Mouse (Mus musculus) right cerebral cortex, postnatal 10 days (tissue): Measurements from ENCODE around the gene Entr1.
"Not testable (repeated sequence)": the region's sequence is repeated elsewhere in the genome, so short reads cannot be mapped to it uniquely, and the experiment has no call there.

Experiments
- DNase-seq, 2 experiments: peaks; one replicate each; pipeline ENCODE4 v3.0.0; 2021; ENCODE audit warnings: low spot score in 2 of 2

Gene Entr1

GRCm38 (mm10) chr2:26387713-26388112, 1.4 kb downstream of the Entr1 start:
- no peak for DNase-seq

- not testable (repeated sequence) for DNase-seq
These were observed 8.2 kb downstream of the Entr1 start for GRCm38 (mm10) chr2:26380871-26381270.

DNA sequence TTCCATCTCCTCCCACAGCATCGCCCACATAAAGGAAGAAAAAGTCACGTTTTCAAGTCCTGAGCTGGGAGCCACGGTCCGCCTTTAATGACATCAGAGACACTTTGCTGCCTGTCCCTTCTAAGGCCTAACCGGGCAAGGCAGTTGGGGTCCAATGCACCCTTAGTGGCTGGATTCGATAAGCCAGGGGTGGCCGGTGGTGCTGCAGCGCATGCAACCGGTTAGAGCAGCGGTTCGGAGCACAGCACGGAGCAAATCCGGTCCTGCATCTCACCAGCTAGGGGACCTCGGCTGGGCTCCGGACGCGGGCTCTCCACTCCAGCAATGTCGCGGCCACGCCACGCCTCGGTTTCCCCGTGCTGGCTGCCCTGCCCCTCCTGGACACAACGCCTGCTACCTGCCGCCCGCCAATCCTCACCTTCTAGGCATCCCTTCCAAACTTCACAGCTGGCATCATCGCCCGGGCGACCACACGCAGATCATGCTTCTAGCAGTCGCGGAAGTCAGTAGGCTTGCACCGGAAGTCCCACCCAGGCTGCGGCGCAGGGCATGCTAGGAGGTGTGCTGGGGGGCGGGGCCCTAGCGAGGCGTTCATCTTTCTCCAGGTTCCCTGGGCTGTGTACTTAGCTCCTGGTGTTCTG, 8.9 kb downstream of the Entr1 start, which contains the start of gene Snapc4:
Gene Snapc4, minus strand, starts transcription at position 523 of the 641 bp plus-strand sequence.
- peak; percentile 91 to 92 for DNase-seq

GRCm38 (mm10) chr2:26372396-26372795, 16.7 kb downstream of the Entr1 start:
- DNase-seq, result no peak

DNA sequence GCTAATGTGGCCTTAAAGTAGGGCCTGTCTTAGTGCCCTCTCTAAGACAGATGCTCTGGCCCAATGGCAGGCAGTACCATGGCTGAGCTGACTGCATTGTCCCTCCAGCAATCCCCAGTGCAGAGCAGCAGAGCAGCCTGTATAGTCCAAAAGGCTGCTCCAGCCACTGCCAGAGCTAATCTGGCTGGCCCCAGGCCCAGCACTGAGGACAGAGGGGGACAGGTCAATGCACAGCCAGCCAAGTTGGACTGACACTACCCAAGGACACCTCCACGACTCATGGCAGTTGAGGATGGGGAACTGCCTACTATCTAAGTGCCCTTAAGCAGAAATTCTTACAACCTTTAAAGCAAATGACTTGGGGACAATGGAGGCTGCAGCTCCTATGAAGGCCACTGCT, 20.5 kb downstream of the Entr1 start:
- no peak for DNase-seq

- no peak for DNase-seq
These were observed 21.2 kb downstream of the Entr1 start for GRCm38 (mm10) chr2:26367911-26368310.

DNA sequence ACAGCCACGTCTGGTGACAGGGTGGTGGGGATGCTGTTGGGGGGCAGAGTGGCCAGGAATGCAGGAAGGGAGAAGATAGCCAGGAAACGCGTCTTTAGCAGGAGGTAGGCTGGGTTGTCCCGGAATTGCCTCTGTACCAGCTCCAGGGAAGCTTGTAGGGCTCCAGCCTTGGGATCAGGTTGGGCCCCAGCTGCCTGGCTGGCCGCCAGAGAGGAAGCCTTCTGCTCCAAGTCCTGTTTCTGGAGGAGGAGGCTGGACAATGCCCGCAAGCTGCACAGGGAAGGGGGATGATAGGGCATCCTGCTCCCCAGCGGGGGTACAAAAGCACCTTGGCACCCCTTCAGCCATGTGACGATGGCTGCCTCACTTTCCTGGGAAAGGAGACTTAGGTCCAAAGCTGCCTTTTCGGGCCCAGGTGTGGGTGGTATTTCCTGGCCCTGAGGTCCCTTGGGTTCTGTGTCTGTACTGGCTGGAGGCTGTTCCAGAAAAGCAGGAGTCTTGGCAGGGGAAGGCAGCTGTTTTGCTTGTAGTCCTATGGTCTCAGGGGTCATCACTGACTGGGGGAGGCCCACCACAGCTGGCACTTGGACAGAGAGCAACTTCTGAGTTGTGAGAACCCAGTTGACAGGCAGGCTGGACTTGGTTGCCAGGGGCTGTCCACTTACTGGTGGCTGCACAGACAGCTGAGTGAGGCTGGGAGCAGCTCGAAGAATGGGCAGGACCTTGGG, 24.2 kb downstream of the Entr1 start:
- peak; percentile 65 to 71 for DNase-seq

DNA sequence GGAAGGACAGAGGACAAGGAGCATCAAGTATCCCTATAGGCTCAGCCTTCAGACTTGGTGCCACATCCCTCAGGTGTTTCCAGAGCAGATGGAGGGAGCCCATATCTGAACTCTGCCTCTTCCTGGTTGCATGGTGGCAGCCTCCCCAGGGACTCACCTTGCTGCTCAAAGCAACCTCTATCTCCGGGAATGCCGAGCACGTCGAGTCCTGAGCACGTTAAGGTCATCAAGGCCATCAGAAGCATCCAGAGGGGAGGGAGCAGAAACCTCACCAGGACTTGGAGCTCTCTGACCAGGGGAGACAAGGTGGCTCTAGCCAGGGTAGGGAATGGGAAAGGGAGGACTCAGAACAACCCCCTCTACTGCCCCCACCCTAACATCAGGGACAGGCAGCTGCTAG, 25.6 kb downstream of the Entr1 start:
- DNase-seq, result no peak

DNA sequence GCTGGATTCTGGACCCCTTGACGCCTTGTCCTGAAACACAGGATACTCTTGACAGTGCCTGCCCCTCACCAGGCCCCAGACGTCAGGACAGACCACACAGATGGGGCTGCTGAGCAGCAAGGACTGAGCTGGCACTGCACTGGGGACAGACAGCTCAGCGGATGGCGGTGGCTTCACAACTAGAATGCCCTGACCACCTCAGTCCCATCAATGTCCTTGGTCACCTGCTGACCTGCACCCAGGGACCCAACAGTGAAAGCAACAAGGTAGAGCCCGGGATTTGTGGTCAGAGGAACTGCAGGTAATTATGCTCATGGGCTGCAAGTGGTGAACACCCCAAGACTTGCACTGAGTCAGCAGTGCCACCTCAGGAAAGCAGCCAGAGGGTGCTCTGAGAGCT, 26.1 kb downstream of the Entr1 start:
- DNase-seq, result no peak

DNA sequence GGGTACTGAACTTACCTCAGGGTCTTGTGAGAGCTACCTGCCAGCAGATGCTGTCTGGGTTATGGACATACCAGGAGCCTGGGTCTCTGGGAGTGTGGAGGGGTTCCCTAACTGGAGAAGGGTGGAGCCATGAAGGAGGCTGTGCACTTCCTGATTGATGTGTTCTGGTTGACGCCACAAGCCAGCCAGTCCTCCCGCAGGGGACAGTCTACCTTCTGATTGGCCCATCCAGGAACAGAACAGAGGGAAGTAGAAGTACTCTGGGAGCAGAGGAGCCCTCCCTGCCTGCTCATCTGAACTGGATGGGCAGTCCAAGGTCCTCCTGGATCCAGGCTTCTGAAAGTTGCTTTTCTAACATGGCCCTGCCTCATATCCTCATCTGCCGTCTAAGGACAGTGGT, 28.3 kb downstream of the Entr1 start, which contains the start of gene Card9:
Gene Card9, minus strand, starts transcription at position 147 of the 400 bp plus-strand sequence.
- DNase-seq, result peak in 1 of 2 experiments; percentile 43

- DNase-seq, result peak in 1 of 2 experiments; percentile 60
These were observed 29.1 kb downstream of the Entr1 start for GRCm38 (mm10) chr2:26359983-26360382.

GRCm38 (mm10) chr2:26358667-26359320, 30.3 kb downstream of the Entr1 start:
- peak in 1 of 2 experiments; percentile 37 for DNase-seq

DNA sequence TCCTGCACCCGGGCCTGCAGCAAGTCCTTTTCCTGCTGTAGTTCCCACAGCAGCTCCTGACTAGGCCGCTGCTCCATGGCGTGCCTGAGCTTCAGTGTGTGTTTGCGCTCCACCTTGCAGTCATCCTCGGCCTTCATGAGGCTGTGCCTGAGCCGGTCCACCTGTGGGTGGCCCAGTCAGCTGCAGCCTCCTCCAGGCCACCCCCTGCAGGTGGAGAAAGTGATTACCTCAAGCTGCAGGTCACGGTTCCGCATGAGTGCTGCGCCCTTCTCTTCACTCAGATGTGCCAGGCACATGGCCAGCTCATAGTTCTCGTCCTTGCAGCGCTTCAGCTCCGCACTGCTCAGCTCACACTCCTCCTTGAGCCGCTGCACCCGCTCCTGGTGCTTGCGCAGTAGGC, 31.6 kb downstream of the Entr1 start:
- DNase-seq, result no peak

- no peak for DNase-seq
These were observed 32.4 kb downstream of the Entr1 start for GRCm38 (mm10) chr2:26356678-26357077.

DNA sequence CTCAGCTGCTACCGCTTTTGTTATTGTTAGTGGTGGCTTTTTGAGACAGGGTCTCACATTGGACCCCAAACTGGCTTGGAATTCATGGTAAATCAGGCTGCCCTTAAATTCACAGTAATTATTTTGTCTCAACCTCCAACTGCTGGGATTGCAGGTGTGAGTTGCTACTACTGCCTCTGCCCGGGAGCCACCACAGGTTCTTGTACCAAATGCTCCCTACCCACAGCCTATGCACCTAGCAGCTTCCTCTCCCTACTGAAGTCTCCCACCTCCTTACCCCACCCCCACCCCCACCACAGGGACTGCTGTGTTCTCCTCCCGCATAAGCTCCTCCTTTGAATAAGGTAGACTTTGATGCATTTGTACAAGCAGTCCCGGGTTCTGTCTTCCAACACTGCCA, 32.9 kb downstream of the Entr1 start:
- DNase-seq, result no peak

DNA sequence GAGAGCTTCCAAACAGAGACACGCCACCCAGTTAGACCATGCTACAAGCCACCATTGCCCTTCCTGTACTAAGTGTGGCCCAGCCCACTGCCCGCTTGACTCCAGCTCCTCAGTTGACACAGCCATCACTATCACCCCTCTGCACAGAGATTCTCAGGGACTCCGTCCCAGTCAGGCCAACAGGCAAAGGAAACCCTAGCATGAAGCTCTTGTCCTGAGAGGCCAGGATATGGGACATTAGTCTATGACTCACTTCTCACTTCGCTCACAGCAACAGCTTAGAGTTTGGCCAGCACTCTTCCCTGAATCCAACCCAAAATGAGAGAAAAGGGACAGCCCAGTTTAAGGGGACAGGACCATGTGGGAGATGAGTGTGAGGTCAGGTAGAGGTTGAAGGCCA, 34.7 kb downstream of the Entr1 start:
- DNase-seq, result no peak

DNA sequence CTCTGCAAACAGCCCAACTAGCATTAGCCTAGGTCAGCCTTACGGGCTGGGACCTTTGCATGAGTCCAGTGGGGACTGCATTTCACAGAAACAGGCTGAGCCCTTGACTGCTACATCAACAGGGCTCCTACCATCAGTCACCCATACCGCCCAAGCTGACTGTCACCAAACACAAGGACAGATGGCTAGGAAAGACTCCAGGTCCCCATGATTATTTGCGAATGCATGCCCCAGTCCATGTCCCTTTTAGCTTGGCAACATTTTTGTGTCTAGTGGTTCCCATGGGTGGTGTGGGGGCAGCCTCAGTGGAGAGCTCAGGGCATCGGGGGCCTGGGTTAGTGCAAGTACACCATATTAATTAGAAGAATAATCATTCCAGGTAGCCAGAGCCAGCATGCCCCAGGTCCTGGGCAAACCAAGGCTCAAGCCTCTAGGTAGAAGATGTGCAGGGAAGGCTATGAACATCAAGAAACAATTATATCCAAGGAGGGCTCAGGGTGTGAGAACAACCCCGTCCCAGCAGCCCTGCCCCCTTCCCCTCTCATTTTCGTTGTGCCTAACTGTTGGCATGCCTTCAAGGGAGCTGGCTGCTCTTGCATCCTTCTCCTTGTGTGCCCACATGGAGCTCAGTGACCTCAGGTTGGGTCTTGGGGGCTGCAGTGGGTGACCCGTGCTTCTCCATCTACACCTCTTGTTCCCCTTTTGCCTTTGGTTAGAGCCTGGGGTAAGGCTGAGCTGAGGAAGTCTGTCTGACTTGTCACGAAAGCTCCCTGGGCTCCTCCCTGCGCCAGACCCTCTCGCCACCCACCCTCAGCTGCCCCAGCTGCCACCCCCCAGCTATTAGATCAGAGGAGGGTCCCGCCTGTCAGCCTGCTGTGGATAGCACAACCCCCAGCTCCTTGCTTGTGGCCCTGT, 35.8 kb downstream of the Entr1 start:
- peak; percentile 25 to 39 for DNase-seq

DNA sequence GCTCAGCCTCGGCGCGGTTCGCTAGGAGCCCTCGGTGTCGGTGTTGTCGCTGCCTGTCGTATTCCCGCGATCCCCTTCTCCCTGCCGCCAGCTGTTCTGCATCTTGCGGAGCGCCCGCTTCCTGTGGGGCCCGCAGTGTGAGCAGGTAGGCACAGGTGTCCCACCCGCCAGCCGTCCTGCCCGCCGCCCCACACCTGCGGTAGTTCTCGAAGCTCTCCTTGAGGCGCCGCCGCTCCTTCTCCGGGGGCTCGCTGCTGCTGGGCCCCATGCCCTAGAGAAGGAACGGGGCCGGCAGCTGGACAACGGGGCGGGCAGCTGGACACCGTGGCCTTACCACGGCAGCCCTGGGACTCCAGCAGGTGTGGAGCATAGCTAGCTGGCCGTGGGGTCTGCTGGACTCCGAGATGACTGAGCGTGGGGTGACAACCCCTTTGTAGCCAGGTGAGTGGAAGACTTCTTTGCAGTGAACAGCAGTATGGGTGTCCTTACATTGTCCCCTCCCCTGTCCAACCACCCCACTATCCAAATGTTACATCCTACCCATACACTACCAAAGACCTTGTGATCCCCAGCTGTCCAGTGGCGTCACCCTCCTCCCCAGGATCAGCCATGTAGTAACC, 36.7 kb downstream of the Entr1 start:
- peak in 1 of 2 experiments; percentile 76 for DNase-seq

GRCm38 (mm10) chr2:26351358-26352290, 37.5 kb downstream of the Entr1 start, which contains the start of gene Dnlz:
TSS of gene Dnlz (minus strand) at chr2:26352110.
- peak; percentile 95 to 96 for DNase-seq

GRCm38 (mm10) chr2:26348241-26348640, 40.9 kb downstream of the Entr1 start:
- no peak for DNase-seq
